ENCODE assay signal across 8 mouse cellular contexts in the genomic region with DNA sequence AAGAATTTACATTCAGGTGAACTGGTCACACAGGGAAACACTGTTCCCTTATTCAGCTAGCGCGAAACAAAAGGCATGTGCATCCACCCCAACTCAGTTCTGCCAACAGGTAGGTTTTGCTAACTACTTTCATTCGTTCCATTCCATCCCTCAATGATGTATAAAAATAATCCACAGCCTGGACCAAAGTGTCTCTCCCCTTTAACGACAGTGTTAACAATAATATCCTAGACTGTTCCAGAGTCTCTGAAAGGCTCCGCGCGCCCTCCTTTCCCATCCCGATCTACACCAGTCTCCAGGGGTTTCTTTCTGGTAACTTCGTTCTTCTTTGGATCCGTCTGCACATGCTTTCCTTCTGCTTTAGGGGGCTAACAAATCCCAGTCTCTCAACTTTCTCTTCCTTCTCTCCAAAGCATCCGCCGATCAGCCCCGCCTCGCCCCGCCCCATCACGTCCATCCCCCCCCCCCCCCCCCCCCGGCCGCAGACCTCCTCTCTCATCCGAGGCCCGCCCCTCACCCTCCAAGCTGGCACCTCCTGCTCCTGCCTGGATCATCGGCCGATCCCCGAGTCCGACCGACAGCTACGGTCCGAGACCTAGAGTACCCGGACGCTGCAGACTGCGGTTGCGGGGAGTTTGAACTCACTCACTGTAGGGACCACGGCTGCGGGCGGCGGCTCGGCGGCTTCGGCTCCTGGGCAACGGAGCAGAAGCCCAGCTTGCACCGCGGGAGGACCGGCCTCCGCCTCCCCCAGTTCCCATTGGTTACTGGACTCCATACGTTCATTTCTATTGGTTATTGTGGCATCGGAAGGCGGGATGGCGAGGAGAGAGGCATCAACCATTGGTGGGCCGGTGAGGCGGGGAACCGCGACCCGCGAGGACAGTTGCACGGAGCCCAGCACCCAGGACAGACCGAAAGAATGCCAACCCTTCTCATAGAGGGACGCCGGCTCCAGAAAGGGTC. TPM values are rescaled to one million over a fixed set of nuclear protein-coding genes. Genes with fewer than 3 reads are reported as not detected.
DNase-seq lines count a peak whose midpoint lies in the region; ATAC-seq lines count a peak whose summit lies in the region.

A gene (minus strand): TSS at position 736 of the 966 bp plus-strand sequence.

- H3K9me3 ChIP-seq in embryonic facial prominence, embryonic 13.5 days = no peaks in the 10 kb centered on the region
- no peaks in the 10 kb centered on the region for H3K9me3 ChIP-seq in midbrain, embryonic 11.5 days (ENCODE audit: control insufficient read depth, low read length)

- H3K36me3 ChIP-seq in embryonic facial prominence, embryonic 13.5 days = no peaks in the 10 kb centered on the region
- H3K36me3 ChIP-seq in midbrain, embryonic 11.5 days (ENCODE audit: control insufficient read depth, insufficient read depth, low read length) = no peaks in the 10 kb centered on the region

- peak; percentile 97 for ATAC-seq in embryonic facial prominence, embryonic 13.5 days (ENCODE audit: insufficient number of reproducible peaks, insufficient read depth, low FRiP score, low TSS enrichment, low read depth)
- peak; percentile 99 for ATAC-seq in midbrain, embryonic 11.5 days (ENCODE audit: low FRiP score)

- no peaks in the 10 kb centered on the region for H3K27me3 ChIP-seq in embryonic facial prominence, embryonic 13.5 days
- no peaks in the 10 kb centered on the region for H3K27me3 ChIP-seq in midbrain, embryonic 11.5 days (ENCODE audit: control insufficient read depth, insufficient read depth, low read length)

- peak; percentile 67 to 82 for DNase-seq in adrenal gland, postnatal 4 days (ENCODE audit: low spot score in 2 of 2)
- peak; percentile 100 for DNase-seq in heart, adult 11 months
- peak; percentile 94 for DNase-seq in kidney, adult 11 months
- peak; percentile 95 for DNase-seq in left cerebral cortex, postnatal 4 days
- DNase-seq in midbrain, embryonic 11.5 days (ENCODE audit: low spot score, missing footprints) = peak; percentile 99
- peak; percentile 86 for DNase-seq in right cerebral cortex, postnatal 4 days
- peak; percentile 95 for DNase-seq in yolk sac, embryonic 10.5 days (ENCODE audit: low spot score)

- intact Hi-C loops in left cerebral cortex, postnatal 4 days (cut with DNase I) = no loop called here

- WGBS in embryonic facial prominence, embryonic 13.5 days = 2% methylated on average over 54 of the region's 57 CpGs
- WGBS in midbrain, embryonic 11.5 days = 1% methylated on average over 48 of the region's 57 CpGs

- H3K4me1 ChIP-seq in embryonic facial prominence, embryonic 13.5 days = peaks cover 15% of the 10 kb centered on the region
- peaks cover 5% of the 10 kb centered on the region for H3K4me1 ChIP-seq in midbrain, embryonic 11.5 days (ENCODE audit: control insufficient read depth, insufficient read depth, low read length)

- peak within 1 kb of the TSS; percentile 75 for H3K9ac ChIP-seq in embryonic facial prominence, embryonic 13.5 days
- peak within 1 kb of the TSS; percentile 79 for H3K9ac ChIP-seq in midbrain, embryonic 11.5 days (ENCODE audit: low read length)

- peak within 1 kb of the TSS; percentile 61 for H3K4me3 ChIP-seq in embryonic facial prominence, embryonic 13.5 days
- H3K4me3 ChIP-seq in midbrain, embryonic 11.5 days (ENCODE audit: low read depth, low read length) = peak within 1 kb of the TSS; percentile 55

- H3K27ac ChIP-seq in embryonic facial prominence, embryonic 13.5 days = peak within 1 kb of the TSS; percentile 96
- peak within 1 kb of the TSS; percentile 91 for H3K27ac ChIP-seq in midbrain, embryonic 11.5 days (ENCODE audit: low read depth, low read length)

- peak within 1 kb of the TSS; percentile 67 for H3K4me2 ChIP-seq in embryonic facial prominence, embryonic 13.5 days
- H3K4me2 ChIP-seq in midbrain, embryonic 11.5 days = peak within 1 kb of the TSS; percentile 59

RNA-seq across cellular contexts. Expression of the gene that starts here (rescaled TPM):
- total RNA-seq in adrenal gland, postnatal 4 days (2021) = 10 to 100 TPM; 10.3 to 12.6 TPM
- 19.4 and 23.1 TPM in 2 replicates for polyA plus RNA-seq in embryonic facial prominence, embryonic 13.5 days (2015; fragmentation: Nextera tagmentation; extraction: Ambion mirVana)
- total RNA-seq in left cerebral cortex, postnatal 4 days (2021) = 10 to 100 TPM; 30.3 to 37.5 TPM
- 23.6 and 25.1 TPM in 2 replicates for polyA plus RNA-seq in midbrain, embryonic 11.5 days (2014; fragmentation: Nextera tagmentation; extraction: Ambion mirVana)

Comparison
In these comparisons a context has a peak if more than half of its experiments do, and no peak if none do; other contexts are left out.
1. Peak in every context shown above with its lines: DNase-seq, ATAC-seq, H3K4me3 ChIP-seq and H3K27ac ChIP-seq.